Mouse (Mus musculus) heart, embryonic 13.5 days (tissue): Measurements from ENCODE around the gene Naa16. TPM values are rescaled to one million over a fixed set of nuclear protein-coding genes. Genes with fewer than 3 reads are reported as not detected.
A peak's percentile ranks its signal among the peaks of the same experiment; 100 is the strongest.

Experiments
- ATAC-seq: fragments of 200-750 bp; cut with Nextera tagmentation; 2 replicates; pipeline ENCODE4 v1.8.0; 2017; ENCODE audit warnings: moderate TSS enrichment; ENCODE audit not compliant: insufficient number of reproducible peaks, low FRiP score, low TSS enrichment; ENCODE audit errors: extremely low read depth
- H3K27ac ChIP-seq: fragments of 300-500 bp; sonication (generic); replicated peaks from 2 replicates; pipeline ENCODE4 v1.5.1; 2015; ENCODE audit warnings: moderate library complexity, mild to moderate bottlenecking, inconsistent platforms
- H3K27me3 ChIP-seq: fragments of 300-500 bp; sonication (generic); replicated peaks from 2 replicates; pipeline ENCODE4 v1.6.1; 2015; ENCODE audit warnings: mild to moderate bottlenecking, inconsistent platforms
- H3K36me3 ChIP-seq: fragments of 300-500 bp; sonication (generic); 2 replicates; pipeline ENCODE4 v1.6.1; 2015; ENCODE audit warnings: mild to moderate bottlenecking, inconsistent platforms
- H3K4me1 ChIP-seq: fragments of 300-500 bp; sonication (generic); 2 replicates; pipeline ENCODE4 v1.6.1; 2015; ENCODE audit warnings: inconsistent platforms
- H3K4me2 ChIP-seq: fragments of 300-500 bp; sonication (generic); 2 replicates; pipeline ENCODE4 v1.6.1; 2015; ENCODE audit warnings: inconsistent platforms, mild to moderate bottlenecking, moderate library complexity
- H3K4me3 ChIP-seq: fragments of 300-500 bp; sonication (generic); 2 replicates; pipeline ENCODE4 v1.5.1; 2015; ENCODE audit warnings: moderate library complexity, mild to moderate bottlenecking, inconsistent platforms
- H3K9ac ChIP-seq: fragments of 300-500 bp; sonication (generic); 2 replicates; pipeline ENCODE4 v1.6.1; 2015; ENCODE audit warnings: inconsistent platforms, mild to moderate bottlenecking, moderate library complexity
- H3K9me3 ChIP-seq: fragments of 300-500 bp; sonication (generic); 2 replicates; pipeline ENCODE4 v1.6.1; 2016; ENCODE audit warnings: inconsistent platforms
- WGBS: fragments of 180-500 bp; shearing (Covaris S2); methylation state at CpG from one replicate; pipeline ENCODE4 v1.1.7; 2015; ENCODE audit warnings: mixed read lengths; 5-methylcytosine and 5-hydroxymethylcytosine counted together
- polyA plus RNA-seq: library from polyadenylated mRNA; unstranded; fragments of >200 nt; fragmentation: Nextera tagmentation; extraction: Ambion mirVana; gene quantifications from 2 replicates; pipeline ENCODE4 v1.2.1, GENCODE M21; 2015

Gene Naa16
- polyA plus RNA-seq, 1 experiment from 2014 or later: 18.9 TPM

DNA sequence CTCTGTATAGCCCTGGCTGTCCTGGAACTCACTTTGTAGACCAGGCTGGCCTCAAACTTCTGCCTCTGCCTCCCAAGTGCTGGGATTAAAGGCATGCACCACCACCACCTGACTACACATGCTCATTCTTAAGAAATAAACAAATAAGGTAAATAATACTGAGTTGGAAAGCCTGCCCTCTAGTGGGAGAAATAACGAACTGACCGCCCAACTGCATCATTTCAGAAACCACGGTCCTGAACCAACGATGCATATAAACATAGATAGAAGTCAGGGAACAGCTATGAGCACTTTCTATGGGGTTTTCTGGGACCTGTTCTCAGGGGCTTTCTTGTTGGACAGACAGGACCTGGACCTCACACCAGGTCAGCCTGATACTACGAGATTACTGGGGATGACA is 63.5 kb downstream of the Naa16 start:
- H3K4me1 ChIP-seq: peaks cover 12% of the 10 kb centered on the region
- no peak overlapping the region for H3K4me3 ChIP-seq
- H3K9me3 ChIP-seq: no peaks in the 10 kb centered on the region
- no peak overlapping the region for H3K4me2 ChIP-seq
- no peak overlapping the region for H3K9ac ChIP-seq
- H3K36me3 ChIP-seq: no peaks in the 10 kb centered on the region
- H3K27me3 ChIP-seq: no peaks in the 10 kb centered on the region
- H3K27ac ChIP-seq: no peak overlapping the region
- no peak for ATAC-seq
- WGBS: 24% methylated on average over 5 of the region's 5 CpGs

DNA sequence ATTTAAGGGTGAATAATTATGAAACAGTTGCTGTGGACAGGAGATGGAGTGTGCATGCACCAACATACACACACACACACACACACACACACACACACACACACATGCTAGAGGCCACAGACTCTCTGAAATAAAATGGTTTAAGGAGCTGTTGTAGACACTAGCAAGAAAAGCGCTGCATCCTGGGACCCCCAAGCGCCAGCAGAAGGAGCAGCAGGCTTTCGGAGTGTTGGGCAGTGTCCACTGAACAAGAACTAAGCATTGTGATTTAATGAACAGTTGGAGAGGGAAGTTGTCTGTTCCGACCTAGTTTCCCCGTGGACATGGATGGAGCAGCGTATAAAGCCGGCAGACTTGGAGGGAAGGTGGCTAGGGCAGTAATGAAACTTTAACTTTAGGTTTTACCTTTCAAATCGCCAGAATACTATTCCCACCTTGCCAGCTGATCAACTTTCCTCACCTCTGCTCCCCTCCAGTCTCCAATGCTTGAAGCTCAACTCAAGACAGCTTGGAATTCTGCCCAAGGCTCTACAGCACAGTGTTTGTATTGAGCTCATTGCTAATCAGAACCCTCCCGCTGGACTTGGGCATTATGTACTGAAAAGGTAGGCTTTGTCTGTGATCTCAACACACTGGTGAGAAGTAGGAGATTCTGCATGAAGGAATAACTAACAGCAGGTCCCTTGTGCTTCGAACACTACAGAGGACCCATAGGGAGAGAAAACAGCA is 66.3 kb downstream of the Naa16 start:
- 81% methylated on average over 10 of the region's 10 CpGs for WGBS
- H3K9me3 ChIP-seq: no peaks in the 10 kb centered on the region
- no peak for ATAC-seq

DNA sequence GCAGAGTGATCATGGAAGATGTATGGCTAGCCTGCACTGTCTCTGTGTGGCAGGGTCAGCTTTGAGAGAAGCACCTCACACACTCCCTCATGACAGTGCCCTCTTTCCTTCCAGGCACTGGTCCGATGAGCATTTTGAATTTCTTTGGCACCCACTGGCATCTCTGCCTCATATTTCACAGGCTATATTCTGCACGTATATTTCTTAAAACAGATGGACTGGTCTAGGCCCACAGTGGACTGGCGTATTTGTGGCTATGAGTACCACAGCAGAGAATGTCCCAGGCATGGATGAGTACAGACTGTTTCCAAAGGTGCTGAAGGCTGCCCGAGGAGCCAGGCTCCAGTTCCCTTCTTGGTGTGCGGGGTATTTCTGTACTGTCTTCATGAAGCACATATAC is 68.7 kb downstream of the Naa16 start:
- Histone ChIP-seq H3K9ac (no peak overlapping the region), H3K4me3 (no peak overlapping the region), H3K36me3 (no peaks in the 10 kb centered on the region), H3K4me2 (no peak overlapping the region), H3K4me1 (peaks cover 4% of the 10 kb centered on the region; the same call in 1 of the 2 replicates), H3K9me3 (no peaks in the 10 kb centered on the region), H3K27me3 (0 out of 2 replicates have a peak, but pooled peaks cover 4% of the 10 kb centered on the region), H3K27ac (no peak overlapping the region)
- no peak for ATAC-seq
- 80% methylated on average over 5 of the region's 5 CpGs for WGBS

More for the DNA sequence above, 66.3 kb downstream of the Naa16 start:
- no peak overlapping the region for H3K4me2 ChIP-seq
- H3K27ac ChIP-seq: no peak overlapping the region
- no peak overlapping the region for H3K4me3 ChIP-seq
- no peaks in the 10 kb centered on the region for H3K36me3 ChIP-seq
- peaks cover 4% of the 10 kb centered on the region; the same call in 1 of the 2 replicates for H3K4me1 ChIP-seq
- no peaks in the 10 kb centered on the region for H3K27me3 ChIP-seq
- H3K9ac ChIP-seq: no peak overlapping the region

DNA sequence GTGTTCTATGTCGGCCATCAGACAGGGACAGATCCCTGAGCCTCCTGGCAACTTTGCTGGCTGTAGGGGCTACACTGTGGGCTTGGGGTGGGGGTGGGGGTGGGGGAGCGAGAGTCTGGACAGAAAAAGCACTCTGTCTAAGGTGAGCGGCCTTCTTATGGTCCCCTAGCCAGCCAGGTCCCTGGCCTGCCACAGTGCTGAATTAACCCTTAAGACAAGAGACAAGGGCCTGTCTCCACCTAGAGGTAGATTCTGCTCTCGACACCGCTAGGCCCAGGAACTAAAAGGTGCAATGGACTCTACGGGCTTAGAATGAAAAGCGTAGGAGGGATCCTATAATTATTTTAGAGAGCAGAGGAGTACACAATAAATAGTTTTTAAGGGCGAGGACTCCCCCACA is 69.4 kb downstream of the Naa16 start:
- Histone ChIP-seq H3K4me3 (no peak overlapping the region), H3K27ac (no peak overlapping the region), H3K36me3 (no peaks in the 10 kb centered on the region), H3K27me3 (0 out of 2 replicates have a peak, but pooled peaks cover 4% of the 10 kb centered on the region), H3K9me3 (no peaks in the 10 kb centered on the region), H3K4me1 (peaks cover 4% of the 10 kb centered on the region; the same call in 1 of the 2 replicates), H3K4me2 (no peak overlapping the region; the same call in 1 of the 2 replicates), H3K9ac (0 out of 2 replicates have a peak overlapping the region, but pooled peaks have one; percentile 33)
- WGBS: 20% methylated on average over 8 of the region's 8 CpGs
- ATAC-seq: no peak

DNA sequence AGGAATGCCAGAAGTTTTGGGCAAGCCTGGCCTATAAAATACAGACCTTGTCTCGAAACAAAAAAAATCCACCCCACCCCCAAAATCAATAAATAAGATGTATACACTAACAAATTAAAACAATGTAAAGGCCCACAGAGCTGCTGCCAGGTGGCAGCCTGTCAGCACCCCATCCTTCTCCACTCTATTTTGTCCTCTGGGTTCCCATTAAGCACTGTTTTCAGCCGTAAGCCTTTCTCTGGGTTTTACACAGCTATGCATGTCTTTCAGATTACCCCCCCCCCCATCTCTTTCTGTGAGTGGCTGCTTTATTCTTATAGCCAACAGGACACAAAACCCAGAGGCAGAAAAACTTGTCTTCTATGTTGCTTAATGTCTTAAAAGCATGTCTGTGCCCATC is 73.0 kb downstream of the Naa16 start:
- no peak for ATAC-seq
- H3K4me2 ChIP-seq: no peak overlapping the region
- H3K27ac ChIP-seq: no peak overlapping the region
- no peaks in the 10 kb centered on the region for H3K36me3 ChIP-seq
- peaks cover 7% of the 10 kb centered on the region for H3K4me1 ChIP-seq
- no peak overlapping the region for H3K9ac ChIP-seq
- H3K27me3 ChIP-seq: 0 out of 2 replicates have a peak, but pooled peaks cover 6% of the 10 kb centered on the region
- H3K4me3 ChIP-seq: no peak overlapping the region
- no peaks in the 10 kb centered on the region for H3K9me3 ChIP-seq
- WGBS: 71% methylated on average over 2 of the region's 2 CpGs

DNA sequence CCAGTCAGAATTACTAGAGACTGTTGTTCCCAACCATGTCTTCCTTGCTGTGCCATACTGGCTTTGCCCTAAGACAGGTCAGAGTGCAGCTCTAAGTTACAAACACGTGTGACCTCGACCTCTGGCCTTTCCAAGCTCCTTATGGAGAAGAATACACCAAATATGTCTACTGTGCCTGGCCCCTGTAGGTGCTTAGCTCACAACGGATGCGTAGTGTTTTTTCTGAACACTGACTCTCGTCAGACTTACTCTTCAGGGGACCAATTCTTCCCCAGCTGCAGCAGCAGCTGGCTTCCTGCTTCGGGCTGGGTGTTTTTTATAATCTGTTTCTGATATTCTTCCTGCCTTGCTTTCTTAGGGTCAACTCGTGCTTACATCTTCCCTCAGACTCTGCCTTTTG is 74.7 kb downstream of the Naa16 start:
- ATAC-seq: no peak

DNA sequence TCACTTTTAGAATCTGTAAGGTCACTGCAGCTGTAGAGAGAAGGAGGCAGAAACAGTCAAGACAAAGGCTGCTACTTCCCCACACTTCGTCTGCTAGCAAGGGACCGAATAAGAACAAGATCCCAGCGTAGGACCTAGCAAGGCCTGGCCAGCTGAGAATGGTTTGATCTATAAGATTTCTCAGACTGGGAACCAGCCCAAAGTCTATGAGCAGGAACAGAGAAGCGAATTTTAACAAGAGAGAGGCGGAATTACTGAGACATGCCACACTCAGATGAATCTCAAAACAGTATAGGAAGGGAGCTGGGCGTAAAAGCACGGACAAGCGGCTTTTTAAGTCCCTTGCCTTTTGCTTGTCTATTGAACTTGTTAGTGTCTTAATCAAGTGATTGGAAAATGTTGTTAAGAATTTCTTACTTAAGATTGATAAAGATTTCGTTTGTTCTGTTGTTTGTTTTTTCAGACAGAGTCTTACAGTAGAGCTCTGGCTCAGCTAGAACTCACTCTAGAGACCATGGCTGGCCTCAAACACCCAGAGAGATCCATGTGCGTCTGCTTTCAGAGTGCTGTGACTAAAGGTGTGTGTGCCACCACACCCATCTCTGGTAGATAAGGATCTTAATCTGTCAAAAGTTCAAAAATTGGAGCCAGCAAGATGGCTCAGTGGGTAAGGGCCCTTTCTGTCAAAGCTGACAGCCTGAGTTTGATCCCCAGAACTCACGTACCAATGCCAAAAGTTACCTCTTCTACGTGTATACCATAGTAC is 76.2 kb downstream of the Naa16 start:
- ATAC-seq: no peak
- H3K9me3 ChIP-seq: no peaks in the 10 kb centered on the region
- H3K9ac ChIP-seq: no peak overlapping the region
- no peaks in the 10 kb centered on the region for H3K36me3 ChIP-seq
- H3K4me3 ChIP-seq: no peak overlapping the region
- peaks cover 3% of the 10 kb centered on the region; the same call in 1 of the 2 replicates for H3K4me1 ChIP-seq
- WGBS: 76% methylated on average over 12 of the region's 12 CpGs
- 0 out of 2 replicates have a peak overlapping the region, but pooled peaks have one; percentile 5 for H3K27ac ChIP-seq
- H3K4me2 ChIP-seq: no peak overlapping the region
- 0 out of 2 replicates have a peak, but pooled peaks cover 9% of the 10 kb centered on the region for H3K27me3 ChIP-seq

More for the DNA sequence above, 74.7 kb downstream of the Naa16 start:
- Histone ChIP-seq H3K27me3 (0 out of 2 replicates have a peak, but pooled peaks cover 9% of the 10 kb centered on the region), H3K9ac (no peak overlapping the region), H3K4me1 (peaks cover 4% of the 10 kb centered on the region), H3K4me3 (no peak overlapping the region), H3K4me2 (no peak overlapping the region), H3K9me3 (no peaks in the 10 kb centered on the region), H3K36me3 (no peaks in the 10 kb centered on the region), H3K27ac (no peak overlapping the region)
- WGBS: 57% methylated on average over 7 of the region's 7 CpGs

DNA sequence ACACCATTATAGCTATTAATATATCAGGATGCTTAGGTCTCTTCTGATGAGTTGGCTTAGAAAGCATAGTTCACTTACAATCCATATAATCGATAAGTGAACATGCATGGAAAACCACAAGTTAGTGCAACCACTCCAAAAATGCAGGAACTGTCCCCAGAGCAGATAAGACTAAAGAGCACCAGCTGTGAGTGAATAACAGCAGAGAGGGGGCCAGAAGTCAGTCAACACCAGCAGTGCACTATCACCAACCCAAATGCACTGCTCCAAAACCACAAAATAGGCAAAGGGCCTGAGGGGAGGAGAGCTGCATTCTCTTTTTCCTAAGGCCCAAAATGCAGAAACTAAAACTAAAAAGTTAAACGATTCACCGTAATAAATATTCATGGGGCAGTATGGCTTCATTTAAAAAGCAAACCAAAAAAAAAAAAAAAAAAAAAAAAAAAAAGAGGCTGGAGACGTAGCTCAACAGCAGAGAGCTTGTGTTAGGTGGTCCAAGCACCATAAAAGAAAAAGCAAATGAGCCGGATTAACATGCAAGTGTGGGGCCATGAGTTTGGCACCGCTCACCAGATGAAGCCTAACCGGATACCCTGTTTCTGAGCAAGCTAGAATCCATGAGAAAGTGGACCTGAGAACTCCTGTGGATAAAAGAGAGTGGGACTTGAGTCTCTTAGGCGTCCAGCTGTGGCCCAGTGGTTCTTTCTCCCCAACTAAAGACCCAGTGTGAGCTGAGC is 77.0 kb downstream of the Naa16 start:
- Histone ChIP-seq H3K36me3 (no peaks in the 10 kb centered on the region), H3K27me3 (0 out of 2 replicates have a peak, but pooled peaks cover 9% of the 10 kb centered on the region), H3K4me2 (no peak overlapping the region), H3K9me3 (no peaks in the 10 kb centered on the region), H3K9ac (no peak overlapping the region), H3K27ac (0 out of 2 replicates have a peak overlapping the region, but pooled peaks have one; percentile 5), H3K4me3 (no peak overlapping the region), H3K4me1 (peaks cover 3% of the 10 kb centered on the region; the same call in 1 of the 2 replicates)
- WGBS: 62% methylated on average over 8 of the region's 8 CpGs
- ATAC-seq: no peak

DNA sequence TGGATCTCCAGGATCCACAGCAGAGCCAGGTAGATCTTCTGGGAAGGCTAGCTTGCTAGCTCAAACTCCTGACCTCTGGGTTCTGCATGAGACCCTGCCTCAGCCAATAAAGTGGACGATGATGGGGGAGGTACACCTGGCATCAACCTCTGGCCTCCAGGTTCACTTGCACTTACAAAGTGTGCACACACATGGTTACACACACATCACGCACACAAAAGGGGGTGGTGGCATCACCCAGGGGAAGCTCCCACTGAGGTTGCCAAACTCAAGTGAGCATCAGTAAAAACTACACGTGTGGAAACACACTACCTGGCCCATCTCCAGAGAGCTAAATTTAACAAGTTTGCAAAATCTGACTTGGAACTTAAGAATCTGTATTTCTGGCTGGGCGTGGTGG is 77.9 kb downstream of the Naa16 start:
- Histone ChIP-seq H3K27me3 (0 out of 2 replicates have a peak, but pooled peaks cover 9% of the 10 kb centered on the region), H3K27ac (no peak overlapping the region), H3K4me2 (no peak overlapping the region), H3K9ac (no peak overlapping the region), H3K4me3 (no peak overlapping the region), H3K4me1 (peaks cover 10% of the 10 kb centered on the region; the same call in 1 of the 2 replicates), H3K36me3 (no peaks in the 10 kb centered on the region), H3K9me3 (no peaks in the 10 kb centered on the region)
- no peak for ATAC-seq
- WGBS: 72% methylated on average over 4 of the region's 4 CpGs

DNA sequence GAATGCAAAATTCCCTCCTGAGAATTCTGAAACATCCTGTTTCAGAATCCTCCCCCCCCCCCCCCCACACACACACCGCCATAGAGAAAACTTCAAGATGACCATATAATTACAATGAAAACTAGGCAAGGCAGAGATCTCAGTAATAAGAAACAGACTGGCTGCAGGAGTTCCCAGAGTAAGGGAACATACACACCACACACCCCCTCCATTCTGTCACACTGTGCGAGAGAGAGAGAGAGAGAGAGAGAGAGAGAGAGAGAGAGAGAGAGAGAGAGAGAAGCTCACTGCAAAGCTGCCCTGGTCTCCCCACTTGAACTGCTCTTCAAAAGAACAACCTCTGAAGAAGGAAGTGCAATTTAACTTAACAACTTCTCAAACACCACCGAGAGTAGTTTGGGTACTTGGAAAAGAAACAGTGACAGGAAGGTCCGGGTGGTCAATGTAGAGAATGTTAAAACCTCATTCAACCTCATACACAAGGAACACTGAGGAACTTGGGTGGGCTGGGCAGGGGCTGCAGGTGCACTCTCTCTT is 78.6 kb downstream of the Naa16 start:
- Histone ChIP-seq H3K27me3 (0 out of 2 replicates have a peak, but pooled peaks cover 5% of the 10 kb centered on the region), H3K4me3 (no peak overlapping the region), H3K4me1 (peaks cover 12% of the 10 kb centered on the region; the same call in 1 of the 2 replicates), H3K4me2 (no peak overlapping the region), H3K9ac (no peak overlapping the region), H3K36me3 (no peaks in the 10 kb centered on the region), H3K27ac (no peak overlapping the region), H3K9me3 (no peaks in the 10 kb centered on the region)
- WGBS: 41% methylated on average over 3 of the region's 4 CpGs
- no peak for ATAC-seq
